Mouse (Mus musculus) midbrain, embryonic 14.5 days (tissue): ENCODE measurements around the gene Kcnc4. TPM values are rescaled to one million over a fixed set of nuclear protein-coding genes. Genes with fewer than 3 reads are reported as not detected.

Experiments
- ATAC-seq: fragments of 200-750 bp; cut with Nextera tagmentation; 2 replicates; pipeline ENCODE4 v1.8.0; 2017; ENCODE audit warnings: moderate number of reproducible peaks, moderate library complexity; ENCODE audit not compliant: low FRiP score, low TSS enrichment
- DNase-seq: peaks from one replicate; pipeline ENCODE4 v3.0.0-alpha.2; 2015
- H3K27ac ChIP-seq: fragments of 300-500 bp; sonication (generic); replicated peaks from 2 replicates; pipeline ENCODE4 v1.5.1; 2014; ENCODE audit warnings: mild to moderate bottlenecking, low read depth, low read length, moderate library complexity
- H3K27me3 ChIP-seq: fragments of 300-500 bp; sonication (generic); 2 replicates; pipeline ENCODE4 v1.6.1; 2014; ENCODE audit warnings: low read length, control low read depth, mixed read lengths; ENCODE audit not compliant: control insufficient read depth, insufficient read depth
- H3K36me3 ChIP-seq: fragments of 300-500 bp; sonication (generic); 2 replicates; pipeline ENCODE4 v1.6.1; 2014; ENCODE audit warnings: low read length, control low read depth; ENCODE audit not compliant: control insufficient read depth, insufficient read depth
- H3K4me1 ChIP-seq: fragments of 300-500 bp; sonication (generic); 2 replicates; pipeline ENCODE4 v1.6.1; 2014; ENCODE audit warnings: mild to moderate bottlenecking, antibody characterized with exemption, low read length, control low read depth; ENCODE audit not compliant: control insufficient read depth, insufficient read depth
- H3K4me2 ChIP-seq: fragments of 300-500 bp; sonication (generic); 2 replicates; pipeline ENCODE4 v1.6.1; 2014; ENCODE audit warnings: mild to moderate bottlenecking, low read length, moderate library complexity
- H3K4me3 ChIP-seq: fragments of 300-500 bp; sonication (generic); replicated peaks from 2 replicates; pipeline ENCODE4 v1.5.1; 2014; ENCODE audit warnings: low read depth, low read length
- H3K9ac ChIP-seq: fragments of 300-500 bp; sonication (generic); replicated peaks from 2 replicates; pipeline ENCODE4 v1.6.1; 2014; ENCODE audit warnings: mild to moderate bottlenecking, low read length, moderate library complexity
- H3K9me3 ChIP-seq: fragments of 300-500 bp; sonication (generic); 2 replicates; pipeline ENCODE4 v1.6.1; 2016; ENCODE audit warnings: low read length, control low read depth, mixed read lengths; ENCODE audit not compliant: control insufficient read depth
- WGBS: fragments of 180-500 bp; shearing (Covaris S2); extraction: QIAGEN DNeasy Blood & Tissue Kit; methylation state at CpG from one replicate; pipeline ENCODE4 v1.1.7; 2014; 5-methylcytosine and 5-hydroxymethylcytosine counted together
- polyA plus RNA-seq: library from polyadenylated mRNA; unstranded; fragments of >200 nt; fragmentation: Nextera tagmentation; extraction: Ambion mirVana; gene quantifications from 2 replicates; pipeline ENCODE4 v1.2.1, GENCODE M21; 2014

The Kcnc4 gene
- polyA plus RNA-seq, 1 experiment from 2014 or later = 6.2 TPM

DNA sequence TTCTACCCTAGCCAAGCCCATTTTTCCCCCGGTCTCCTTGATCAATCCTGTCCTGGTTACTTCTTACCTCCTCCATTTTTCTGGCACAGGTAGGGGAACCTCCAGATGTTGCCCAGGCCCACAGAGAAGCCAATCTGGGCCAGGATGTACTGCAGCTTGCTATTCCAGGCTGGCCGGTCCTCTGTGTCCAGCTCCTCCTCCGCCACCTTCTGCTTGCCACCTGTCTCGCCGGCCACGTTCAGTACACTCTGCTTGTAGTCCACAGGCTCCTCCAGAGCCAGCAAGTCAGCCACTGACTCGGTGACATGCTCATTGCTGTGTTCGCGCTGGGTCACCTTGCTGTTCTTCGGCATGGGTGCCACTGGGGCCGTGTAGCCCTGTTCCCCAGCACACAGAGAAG, 40.9 kb upstream of the Kcnc4 start:
- Histone ChIP-seq H3K4me3 (no peak overlapping the region), H3K4me2 (no peak overlapping the region), H3K27ac (no peak overlapping the region), H3K9ac (no peak overlapping the region), H3K36me3 (no peaks in the 10 kb centered on the region), H3K27me3 (no peaks in the 10 kb centered on the region), H3K9me3 (no peaks in the 10 kb centered on the region), H3K4me1 (peaks cover 11% of the 10 kb centered on the region; the same call in 1 of the 2 replicates)
- 95% methylated on average over 11 of the region's 11 CpGs for WGBS
- no peak for DNase-seq
- no peak for ATAC-seq

DNA sequence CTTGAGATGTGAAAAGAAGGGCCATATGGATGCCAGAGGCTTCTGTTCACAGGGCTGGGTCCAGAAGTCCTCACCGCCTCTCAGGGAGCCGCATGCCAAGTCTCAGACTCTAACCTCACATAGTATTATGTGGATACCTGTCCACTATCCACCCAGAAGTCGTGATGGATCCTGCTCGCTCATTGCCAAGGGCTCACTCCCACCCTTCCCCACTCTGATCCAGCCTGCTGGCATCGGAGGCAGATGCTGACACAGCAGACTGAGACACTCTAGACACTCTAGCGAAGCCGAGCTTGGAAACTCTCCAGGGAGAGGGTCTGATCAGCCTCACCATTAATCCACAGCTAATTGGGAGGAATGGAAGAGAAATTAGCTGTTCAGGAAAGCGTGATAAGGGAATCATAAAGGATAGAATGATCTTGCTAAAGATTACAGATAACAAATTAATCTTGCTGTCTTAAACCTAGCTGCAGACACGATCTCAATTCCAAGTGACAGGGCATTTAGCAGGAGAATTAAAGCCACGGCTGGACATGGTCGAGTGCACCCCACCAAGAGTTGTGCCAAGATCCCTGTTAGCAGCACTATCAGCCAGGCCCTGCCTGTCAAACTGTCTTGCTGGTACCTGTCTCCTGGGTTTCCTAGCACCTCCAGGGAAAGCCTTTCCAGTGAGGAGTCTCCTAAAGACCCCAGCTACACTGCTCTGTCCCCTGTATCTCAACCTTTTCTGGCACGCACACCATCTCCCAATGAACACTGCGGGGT, 36.9 kb upstream of the Kcnc4 start:
- H3K4me1 ChIP-seq = peaks cover 10% of the 10 kb centered on the region
- ATAC-seq = 0 out of 2 replicates have a peak, but pooled peaks have one; percentile 53
- H3K9me3 ChIP-seq = no peaks in the 10 kb centered on the region
- H3K4me3 ChIP-seq = no peak overlapping the region
- no peaks in the 10 kb centered on the region for H3K27me3 ChIP-seq
- H3K4me2 ChIP-seq = no peak overlapping the region
- H3K36me3 ChIP-seq = 0 out of 2 replicates have a peak, but pooled peaks cover 6% of the 10 kb centered on the region
- no peak overlapping the region for H3K27ac ChIP-seq
- DNase-seq = peak; percentile 70
- WGBS = 50% methylated on average over 13 of the region's 13 CpGs
- H3K9ac ChIP-seq = no peak overlapping the region; the same call in 1 of the 2 replicates

DNA sequence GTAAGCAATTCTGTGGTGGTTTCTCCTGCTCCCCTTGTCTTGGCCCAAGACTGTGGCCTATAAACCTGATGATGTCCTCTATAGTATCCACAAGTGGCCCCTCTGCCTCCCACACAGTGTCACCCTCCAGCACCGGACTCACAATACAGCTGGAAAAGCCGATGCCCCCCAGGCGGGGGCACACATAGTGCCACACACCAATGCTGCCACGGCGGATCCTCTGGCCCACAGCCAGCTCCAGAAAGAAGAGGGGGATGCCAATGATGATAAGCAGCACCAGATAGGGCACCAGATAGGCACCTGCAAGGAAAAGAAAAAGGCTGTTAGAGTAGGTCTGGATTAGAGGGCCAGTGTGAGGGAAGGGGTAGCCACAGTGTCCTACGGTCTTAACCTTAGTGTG, 36.2 kb upstream of the Kcnc4 start:
- WGBS = 86% methylated on average over 6 of the region's 6 CpGs
- Histone ChIP-seq H3K4me3 (no peak overlapping the region), H3K4me1 (peaks cover 12% of the 10 kb centered on the region), H3K36me3 (0 out of 2 replicates have a peak, but pooled peaks cover 6% of the 10 kb centered on the region), H3K4me2 (no peak overlapping the region), H3K9me3 (no peaks in the 10 kb centered on the region), H3K27ac (no peak overlapping the region), H3K27me3 (no peaks in the 10 kb centered on the region), H3K9ac (no peak overlapping the region)
- ATAC-seq = no peak
- DNase-seq = no peak

DNA sequence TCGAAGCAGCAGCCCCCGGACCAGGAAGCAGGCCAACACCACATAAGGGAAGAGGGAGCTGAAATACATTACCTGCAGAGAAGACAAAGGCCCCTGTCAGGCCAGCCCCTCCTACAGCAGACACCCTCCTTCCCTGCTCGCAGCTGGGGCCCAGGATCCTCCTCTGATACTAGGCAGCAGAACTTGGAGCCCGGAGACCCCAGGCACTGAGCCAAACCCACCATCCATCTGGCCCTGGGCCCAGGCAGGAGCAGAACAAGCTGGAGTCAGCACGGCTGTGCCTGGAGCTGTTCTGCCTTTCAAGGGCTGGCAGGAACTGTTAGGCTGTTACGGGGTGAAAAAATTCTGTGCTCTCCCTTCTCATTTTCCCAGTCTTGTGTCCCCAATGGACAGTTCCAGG, 32.1 kb upstream of the Kcnc4 start:
- peak; percentile 79 for ATAC-seq

DNA sequence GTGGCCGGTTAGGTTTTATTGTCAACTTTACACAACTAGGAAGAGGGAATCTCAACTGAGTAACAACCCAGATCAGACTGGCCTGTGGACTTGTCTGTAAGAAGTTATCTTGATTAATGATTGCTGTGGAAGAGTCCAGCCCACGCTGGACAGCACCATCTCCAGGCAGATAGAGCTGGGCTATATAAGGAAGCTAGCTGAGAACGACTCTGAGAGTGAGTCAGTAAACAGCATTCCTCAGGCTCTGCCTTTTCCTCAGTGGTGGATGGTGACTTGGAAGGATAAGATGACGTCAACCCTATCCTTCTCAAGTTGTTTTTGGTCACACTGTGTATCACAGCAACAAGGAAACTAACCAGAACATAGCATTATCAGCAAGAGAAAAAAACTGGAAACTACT, 29.3 kb upstream of the Kcnc4 start:
- Histone ChIP-seq H3K9me3 (no peaks in the 10 kb centered on the region), H3K9ac (no peak overlapping the region), H3K36me3 (0 out of 2 replicates have a peak, but pooled peaks cover 2% of the 10 kb centered on the region), H3K4me2 (no peak overlapping the region), H3K4me3 (no peak overlapping the region), H3K27me3 (no peaks in the 10 kb centered on the region), H3K27ac (no peak overlapping the region), H3K4me1 (peaks cover 8% of the 10 kb centered on the region)
- DNase-seq (no peak), ATAC-seq (no peak)
- 79% methylated on average over 4 of the region's 4 CpGs for WGBS

More for the DNA sequence above, 32.1 kb upstream of the Kcnc4 start:
- DNase-seq = peak; percentile 83
- Histone ChIP-seq H3K4me2 (no peak overlapping the region), H3K9me3 (no peaks in the 10 kb centered on the region), H3K27ac (peak overlapping the region; percentile 74), H3K36me3 (0 out of 2 replicates have a peak, but pooled peaks cover 6% of the 10 kb centered on the region), H3K9ac (no peak overlapping the region), H3K4me3 (no peak overlapping the region), H3K27me3 (no peaks in the 10 kb centered on the region), H3K4me1 (peaks cover 12% of the 10 kb centered on the region)
- 49% methylated on average over 6 of the region's 6 CpGs for WGBS

DNA sequence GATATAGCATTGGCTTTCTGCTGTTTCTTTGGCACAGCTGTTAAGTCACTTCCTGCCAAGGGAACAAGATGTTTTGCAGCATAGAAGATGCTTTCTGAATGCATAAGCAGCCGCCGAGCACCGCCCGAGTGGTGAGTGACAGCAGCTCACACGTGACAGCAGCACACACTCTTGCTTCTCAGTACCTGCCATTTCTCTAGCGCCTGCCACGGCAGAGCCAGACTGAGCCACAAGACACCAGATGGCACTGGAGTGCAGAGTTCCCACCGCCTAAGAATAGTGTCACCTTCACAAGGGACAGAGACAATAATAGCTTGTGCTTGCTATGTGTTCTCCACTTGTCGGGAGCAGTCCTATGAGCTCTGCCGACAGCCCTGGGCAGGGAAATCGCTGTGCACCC, 23.9 kb upstream of the Kcnc4 start:
- peak overlapping the region; percentile 67 for H3K27ac ChIP-seq
- H3K36me3 ChIP-seq = no peaks in the 10 kb centered on the region
- ATAC-seq = peak; percentile 95
- H3K4me3 ChIP-seq = no peak overlapping the region
- DNase-seq = peak; percentile 84
- H3K9ac ChIP-seq = no peak overlapping the region
- H3K27me3 ChIP-seq = no peaks in the 10 kb centered on the region
- WGBS = 34% methylated on average over 11 of the region's 11 CpGs
- H3K4me2 ChIP-seq = no peak overlapping the region
- H3K4me1 ChIP-seq = peaks cover 11% of the 10 kb centered on the region
- no peaks in the 10 kb centered on the region for H3K9me3 ChIP-seq

DNA sequence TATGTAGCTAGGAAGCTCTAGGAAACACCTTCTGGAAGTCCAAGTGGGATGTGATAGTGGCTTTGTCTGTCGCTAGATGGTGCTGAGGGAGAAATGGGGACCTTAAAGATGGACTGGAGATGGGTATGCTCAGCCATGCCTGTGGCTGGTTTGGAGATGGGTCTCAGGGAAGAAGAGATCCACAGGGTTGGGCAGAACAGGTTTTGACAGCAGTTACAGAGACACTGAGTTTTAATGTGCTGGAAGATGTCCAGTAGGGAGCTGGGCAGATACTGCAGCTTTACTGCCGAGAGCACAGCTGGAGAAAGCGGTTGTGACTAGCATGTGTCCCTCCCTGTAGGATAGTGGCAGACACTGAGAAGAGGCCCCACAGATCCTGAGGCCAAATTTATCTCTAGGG, 21.3 kb upstream of the Kcnc4 start:
- Histone ChIP-seq H3K27me3 (no peaks in the 10 kb centered on the region), H3K36me3 (no peaks in the 10 kb centered on the region), H3K9me3 (no peaks in the 10 kb centered on the region), H3K9ac (no peak overlapping the region), H3K4me1 (peaks cover 11% of the 10 kb centered on the region), H3K27ac (no peak overlapping the region), H3K4me2 (no peak overlapping the region), H3K4me3 (no peak overlapping the region)
- ATAC-seq (no peak), DNase-seq (no peak)
- WGBS = 70% methylated on average over 3 of the region's 3 CpGs

DNA sequence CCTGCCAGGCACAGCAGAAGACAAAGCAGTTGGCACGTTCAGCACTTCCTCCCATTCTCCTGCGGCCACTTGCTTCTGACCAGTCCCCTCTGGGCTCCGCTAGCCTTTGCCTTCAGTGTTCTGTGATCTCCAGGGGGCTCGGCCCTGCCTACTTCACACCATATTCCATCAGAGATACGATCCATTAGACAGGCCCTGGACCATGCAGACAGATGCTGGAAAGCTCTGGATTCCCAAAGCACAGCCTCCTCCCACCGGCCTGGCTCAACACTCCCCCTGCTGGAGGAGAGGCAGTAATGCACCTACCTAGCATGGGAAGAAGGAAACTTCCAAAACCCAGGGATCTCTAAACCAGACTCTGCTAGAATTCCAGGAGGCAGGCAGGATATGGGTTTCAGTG, 12.8 kb upstream of the Kcnc4 start:
- DNase-seq (peak; percentile 87), ATAC-seq (peak; percentile 44; the same call in 1 of the 2 replicates)
- H3K4me2 ChIP-seq = no peak overlapping the region
- 0 out of 2 replicates have a peak, but pooled peaks cover 3% of the 10 kb centered on the region for H3K4me1 ChIP-seq
- no peaks in the 10 kb centered on the region for H3K27me3 ChIP-seq
- no peaks in the 10 kb centered on the region for H3K9me3 ChIP-seq
- 0 out of 2 replicates have a peak overlapping the region, but pooled peaks have one; percentile 22 for H3K27ac ChIP-seq
- no peak overlapping the region for H3K9ac ChIP-seq
- 30% methylated on average over 6 of the region's 6 CpGs for WGBS
- H3K4me3 ChIP-seq = no peak overlapping the region
- H3K36me3 ChIP-seq = no peaks in the 10 kb centered on the region

DNA sequence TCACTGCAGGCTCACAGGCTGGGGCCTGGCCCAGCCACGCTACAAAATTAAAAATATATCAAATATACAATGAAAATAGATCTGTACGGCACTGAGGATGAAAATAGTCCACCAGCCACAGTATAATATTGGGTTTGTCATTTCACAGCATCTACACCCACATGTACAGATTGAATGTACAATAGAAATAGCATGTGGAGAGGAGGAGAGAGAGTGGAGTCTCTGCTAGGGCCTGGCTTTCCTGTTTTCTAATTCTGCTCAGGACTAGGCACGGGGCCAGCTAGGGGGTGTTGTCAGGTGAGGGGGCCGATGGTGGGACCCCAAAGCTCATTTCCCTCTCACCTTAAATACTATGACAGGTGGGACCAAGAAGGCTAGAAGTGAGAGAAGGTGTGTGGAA, 9.7 kb upstream of the Kcnc4 start:
- DNase-seq (no peak), ATAC-seq (no peak)
- Histone ChIP-seq H3K4me3 (no peak overlapping the region), H3K27me3 (peaks cover 4% of the 10 kb centered on the region; the same call in 1 of the 2 replicates), H3K4me1 (0 out of 2 replicates have a peak, but pooled peaks cover 3% of the 10 kb centered on the region), H3K9ac (no peak overlapping the region), H3K36me3 (no peaks in the 10 kb centered on the region), H3K4me2 (no peak overlapping the region), H3K9me3 (no peaks in the 10 kb centered on the region), H3K27ac (no peak overlapping the region)
- 82% methylated on average over 4 of the region's 4 CpGs for WGBS
